Mouse (Mus musculus): ENCODE results near the gene Cpped1. TPM values are rescaled to one million over a fixed set of nuclear protein-coding genes. Genes with fewer than 3 reads are reported as not detected.

Gene Cpped1
- polyA plus RNA-seq, 1 experiment from 2014 or later, result 18.4 TPM

DNA sequence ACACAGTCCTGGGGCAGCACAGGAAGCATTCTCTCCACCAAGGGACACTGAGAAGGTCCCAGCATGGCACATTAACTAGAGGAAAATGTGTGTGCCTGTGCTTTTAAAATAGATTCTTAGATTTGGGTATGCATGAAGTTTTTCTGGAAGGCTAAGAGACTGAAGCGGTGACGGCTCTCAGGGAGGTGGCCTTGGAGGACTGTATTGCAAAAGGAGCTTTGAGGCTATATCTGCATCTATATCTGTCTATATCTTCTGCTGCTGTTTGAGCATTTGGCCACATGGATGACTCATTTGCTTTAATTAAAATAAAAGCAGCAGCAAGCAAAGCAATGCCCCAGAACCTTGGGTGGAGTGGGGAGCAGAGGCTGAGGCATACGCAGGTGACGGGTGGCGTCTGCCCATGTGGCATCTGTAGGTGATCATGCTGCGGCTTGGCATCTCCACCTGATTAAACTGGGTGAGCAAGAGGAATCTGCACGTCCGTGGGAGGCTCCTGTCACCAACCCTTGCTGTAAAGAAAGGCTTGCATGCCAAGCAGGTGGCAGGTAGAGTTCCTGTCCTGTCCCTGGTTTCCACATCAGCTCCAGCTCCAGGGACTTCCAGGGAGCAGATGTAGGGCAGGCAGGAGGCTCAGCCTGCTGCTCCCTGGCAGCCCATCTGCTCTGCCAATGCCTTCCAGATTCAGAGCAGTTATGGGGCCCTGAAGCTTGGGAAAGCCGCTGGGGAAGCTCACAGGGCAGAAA is 130.4 kb downstream of the Cpped1 start:
- Histone ChIP-seq H3K9me3 (ENCODE audit: control insufficient read depth, low read length) (no peaks in the 10 kb centered on the region), H3K9ac (ENCODE audit: low read length) (no peak overlapping the region), H3K4me1 (ENCODE audit: control insufficient read depth, insufficient read depth, low read length) (no peaks in the 10 kb centered on the region), H3K27ac (replicated peaks; ENCODE audit: low read depth, low read length) (no peak overlapping the region), H3K4me2 (ENCODE audit: low read depth, severe bottlenecking) (no peak overlapping the region), H3K4me3 (ENCODE audit: low read depth, low read length) (no peak overlapping the region), H3K27me3 (ENCODE audit: control insufficient read depth, insufficient read depth, low read length) (no peaks in the 10 kb centered on the region), H3K36me3 (ENCODE audit: control insufficient read depth, insufficient read depth, low read length) (no peaks in the 10 kb centered on the region)
- 83% methylated on average over 9 of the region's 9 CpGs for WGBS
- DNase-seq (ENCODE audit: low spot score) (no peak), ATAC-seq (ENCODE audit: insufficient number of reproducible peaks, low FRiP score, low TSS enrichment, low read depth) (no peak)

DNA sequence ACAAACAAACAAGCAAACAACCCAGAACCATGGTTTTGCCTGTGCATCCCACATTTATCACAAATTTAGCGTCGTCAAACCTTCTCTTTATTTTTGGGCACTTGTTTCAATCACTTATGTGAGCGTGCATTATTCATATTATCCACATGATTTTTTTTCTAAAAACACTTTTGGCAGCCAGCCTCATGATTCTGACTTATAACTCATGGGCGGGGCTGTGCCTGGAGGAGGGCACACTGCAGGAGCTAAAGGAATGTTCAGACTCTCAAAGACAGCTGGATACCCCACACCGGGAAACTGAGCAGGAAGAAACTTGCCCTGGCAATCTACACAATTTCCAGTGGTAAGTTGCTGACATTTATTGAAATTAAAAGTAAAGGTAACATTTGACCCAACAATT is 131.1 kb downstream of the Cpped1 start:
- Histone ChIP-seq H3K9ac (ENCODE audit: low read length) (no peak overlapping the region), H3K4me3 (ENCODE audit: low read depth, low read length) (no peak overlapping the region), H3K9me3 (ENCODE audit: control insufficient read depth, low read length) (no peaks in the 10 kb centered on the region), H3K4me1 (ENCODE audit: control insufficient read depth, insufficient read depth, low read length) (no peaks in the 10 kb centered on the region), H3K27me3 (ENCODE audit: control insufficient read depth, insufficient read depth, low read length) (no peaks in the 10 kb centered on the region), H3K27ac (replicated peaks; ENCODE audit: low read depth, low read length) (no peak overlapping the region), H3K4me2 (ENCODE audit: low read depth, severe bottlenecking) (no peak overlapping the region), H3K36me3 (ENCODE audit: control insufficient read depth, insufficient read depth, low read length) (no peaks in the 10 kb centered on the region)
- ATAC-seq (ENCODE audit: insufficient number of reproducible peaks, low FRiP score, low TSS enrichment, low read depth) (no peak), DNase-seq (ENCODE audit: low spot score) (no peak)
- WGBS, result 79% methylated on average over 5 of the region's 5 CpGs

DNA sequence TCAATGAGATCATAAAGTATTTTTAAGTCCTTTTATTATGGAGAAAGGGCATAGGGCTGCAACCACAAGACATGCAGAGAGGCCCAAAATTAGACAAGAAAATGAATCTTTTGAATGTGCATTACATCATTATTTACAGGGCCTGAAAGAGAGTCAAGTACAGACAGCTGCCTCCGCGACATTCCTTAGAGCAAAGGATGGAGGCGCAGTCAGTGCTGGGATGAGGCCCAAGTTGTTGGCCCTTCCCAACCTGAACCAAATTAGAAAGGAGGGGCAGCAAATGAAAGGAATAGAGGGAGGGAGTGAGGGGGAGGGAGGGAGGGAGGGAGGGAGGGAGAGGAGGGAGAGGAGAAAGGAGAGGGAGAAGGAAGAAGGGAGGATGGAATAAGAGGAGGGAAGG is 132.7 kb downstream of the Cpped1 start:
- no peaks in the 10 kb centered on the region for H3K36me3 ChIP-seq (ENCODE audit: control insufficient read depth, insufficient read depth, low read length)
- H3K4me2 ChIP-seq (ENCODE audit: low read depth, severe bottlenecking), result no peak overlapping the region
- no peak overlapping the region for H3K27ac ChIP-seq (replicated peaks; ENCODE audit: low read depth, low read length)
- DNase-seq (ENCODE audit: low spot score) (no peak), ATAC-seq (ENCODE audit: insufficient number of reproducible peaks, low FRiP score, low TSS enrichment, low read depth) (no peak)
- H3K4me3 ChIP-seq (ENCODE audit: low read depth, low read length), result no peak overlapping the region
- 79% methylated on average over 3 of the region's 3 CpGs for WGBS
- no peaks in the 10 kb centered on the region for H3K9me3 ChIP-seq (ENCODE audit: control insufficient read depth, low read length)
- no peaks in the 10 kb centered on the region for H3K4me1 ChIP-seq (ENCODE audit: control insufficient read depth, insufficient read depth, low read length)
- H3K27me3 ChIP-seq (ENCODE audit: control insufficient read depth, insufficient read depth, low read length), result no peaks in the 10 kb centered on the region
- no peak overlapping the region for H3K9ac ChIP-seq (ENCODE audit: low read length)

DNA sequence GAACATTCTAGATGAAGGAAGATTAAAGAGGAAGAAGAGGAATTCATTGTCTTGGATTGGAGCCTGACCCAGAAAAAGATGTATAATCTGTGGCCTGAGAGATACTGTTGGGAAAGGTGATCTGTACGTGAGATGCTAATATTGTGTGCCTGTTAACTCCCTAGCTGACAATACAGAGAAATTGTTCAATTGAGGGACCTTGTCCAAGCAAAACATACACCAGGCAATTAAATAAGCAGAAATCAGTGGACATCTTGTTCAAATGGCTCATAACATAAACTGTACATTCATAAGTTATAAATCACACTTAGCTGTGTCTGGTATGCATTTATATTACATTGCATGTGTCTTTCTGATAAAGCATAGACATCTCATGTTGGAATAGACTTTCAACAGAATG is 134.9 kb downstream of the Cpped1 start:
- ATAC-seq (ENCODE audit: insufficient number of reproducible peaks, low FRiP score, low TSS enrichment, low read depth) (no peak), DNase-seq (ENCODE audit: low spot score) (no peak)
- no peak overlapping the region for H3K27ac ChIP-seq (replicated peaks; ENCODE audit: low read depth, low read length)
- no peaks in the 10 kb centered on the region for H3K4me1 ChIP-seq (ENCODE audit: control insufficient read depth, insufficient read depth, low read length)
- no peak overlapping the region for H3K4me3 ChIP-seq (ENCODE audit: low read depth, low read length)
- no peak overlapping the region for H3K9ac ChIP-seq (ENCODE audit: low read length)
- peaks cover 2% of the 10 kb centered on the region; the same call in 1 of the 2 replicates for H3K9me3 ChIP-seq (ENCODE audit: control insufficient read depth, low read length)
- H3K36me3 ChIP-seq (ENCODE audit: control insufficient read depth, insufficient read depth, low read length), result no peaks in the 10 kb centered on the region
- 91% methylated on average over 1 of the region's 1 CpGs for WGBS
- H3K27me3 ChIP-seq (ENCODE audit: control insufficient read depth, insufficient read depth, low read length), result no peaks in the 10 kb centered on the region
- H3K4me2 ChIP-seq (ENCODE audit: low read depth, severe bottlenecking), result no peak overlapping the region

DNA sequence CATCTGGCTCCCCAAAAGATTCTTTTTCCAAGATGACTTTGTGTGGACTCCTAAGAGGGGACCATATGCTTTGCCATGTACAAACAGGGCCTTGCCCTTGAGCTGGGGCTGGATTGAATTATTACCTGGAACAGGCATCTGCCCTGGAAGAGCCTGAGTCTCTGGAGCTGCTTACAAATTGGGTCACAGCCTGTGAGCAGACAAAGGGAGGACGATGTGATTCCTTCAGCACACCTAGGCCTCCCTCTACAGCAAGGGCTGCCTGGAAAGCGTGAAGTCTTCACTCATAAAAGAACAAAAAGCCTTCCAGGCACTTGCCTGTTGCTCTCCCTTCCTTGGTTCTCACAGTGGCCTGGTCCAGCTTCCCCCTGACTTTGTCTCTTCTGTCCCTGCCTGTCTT is 136.9 kb downstream of the Cpped1 start:
- no peaks in the 10 kb centered on the region for H3K27me3 ChIP-seq (ENCODE audit: control insufficient read depth, insufficient read depth, low read length)
- 55% methylated on average over 2 of the region's 2 CpGs for WGBS

DNA sequence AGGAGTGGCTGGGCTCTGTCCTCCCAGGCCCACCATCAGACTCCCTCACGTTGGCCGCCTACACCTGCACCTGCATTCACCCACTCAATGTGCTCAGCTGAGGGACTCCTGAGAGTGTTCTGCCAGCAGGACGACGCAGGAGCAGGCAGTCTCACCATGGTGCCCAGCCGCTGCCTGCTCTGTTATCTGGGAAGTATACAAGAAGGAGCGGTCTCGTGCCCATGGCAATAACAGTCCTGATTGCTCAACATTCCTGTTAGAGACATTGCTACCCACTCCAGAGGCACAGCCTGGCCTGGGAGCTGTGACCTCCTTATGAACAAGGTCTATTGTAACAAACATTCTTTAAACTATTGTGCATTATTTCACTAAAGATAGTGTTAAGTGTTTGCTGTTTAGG is 151.3 kb downstream of the Cpped1 start:
- Histone ChIP-seq H3K27me3 (ENCODE audit: control insufficient read depth, insufficient read depth, low read length) (no peaks in the 10 kb centered on the region), H3K9ac (ENCODE audit: low read length) (no peak overlapping the region), H3K36me3 (ENCODE audit: control insufficient read depth, insufficient read depth, low read length) (no peaks in the 10 kb centered on the region), H3K27ac (replicated peaks; ENCODE audit: low read depth, low read length) (no peak overlapping the region), H3K4me1 (ENCODE audit: control insufficient read depth, insufficient read depth, low read length) (no peaks in the 10 kb centered on the region), H3K9me3 (ENCODE audit: control insufficient read depth, low read length) (no peaks in the 10 kb centered on the region), H3K4me3 (ENCODE audit: low read depth, low read length) (no peak overlapping the region), H3K4me2 (ENCODE audit: low read depth, severe bottlenecking) (no peak overlapping the region)
- WGBS, result 80% methylated on average over 7 of the region's 7 CpGs
- no peak for DNase-seq (ENCODE audit: low spot score)
- ATAC-seq (ENCODE audit: insufficient number of reproducible peaks, low FRiP score, low TSS enrichment, low read depth), result no peak

More for the DNA sequence above, 136.9 kb downstream of the Cpped1 start:
- Histone ChIP-seq H3K9ac (ENCODE audit: low read length) (no peak overlapping the region; the same call in 1 of the 2 replicates), H3K36me3 (ENCODE audit: control insufficient read depth, insufficient read depth, low read length) (no peaks in the 10 kb centered on the region), H3K4me3 (ENCODE audit: low read depth, low read length) (no peak overlapping the region), H3K4me1 (ENCODE audit: control insufficient read depth, insufficient read depth, low read length) (no peaks in the 10 kb centered on the region), H3K9me3 (ENCODE audit: control insufficient read depth, low read length) (peaks cover 2% of the 10 kb centered on the region; the same call in 1 of the 2 replicates), H3K27ac (replicated peaks; ENCODE audit: low read depth, low read length) (no peak overlapping the region), H3K4me2 (ENCODE audit: low read depth, severe bottlenecking) (no peak overlapping the region)
- ATAC-seq (ENCODE audit: insufficient number of reproducible peaks, low FRiP score, low TSS enrichment, low read depth) (no peak), DNase-seq (ENCODE audit: low spot score) (no peak)

DNA sequence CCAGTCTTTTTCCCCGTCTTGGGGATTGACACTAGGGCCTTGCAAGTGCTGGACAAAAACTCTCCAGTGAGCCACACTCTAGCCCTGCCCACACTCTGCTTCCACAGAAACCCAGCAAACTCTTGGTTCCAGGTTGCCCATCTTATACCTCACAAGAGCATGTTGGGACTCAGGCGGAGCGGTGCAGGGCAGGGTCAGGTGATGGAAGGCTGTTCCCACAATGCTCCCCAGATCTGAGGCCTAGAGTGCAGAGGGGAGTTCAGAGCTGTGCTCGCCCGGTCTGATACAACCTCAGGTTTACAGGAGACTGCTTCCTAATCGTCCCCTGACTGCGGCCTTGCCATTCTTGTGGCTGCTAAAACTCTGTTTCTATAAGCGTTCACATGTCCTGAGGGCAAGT is 151.8 kb downstream of the Cpped1 start:
- 87% methylated on average over 8 of the region's 8 CpGs for WGBS
- no peak for ATAC-seq (ENCODE audit: insufficient number of reproducible peaks, low FRiP score, low TSS enrichment, low read depth)
- no peaks in the 10 kb centered on the region for H3K36me3 ChIP-seq (ENCODE audit: control insufficient read depth, insufficient read depth, low read length)
- no peaks in the 10 kb centered on the region for H3K4me1 ChIP-seq (ENCODE audit: control insufficient read depth, insufficient read depth, low read length)
- H3K27me3 ChIP-seq (ENCODE audit: control insufficient read depth, insufficient read depth, low read length), result no peaks in the 10 kb centered on the region
- no peak overlapping the region for H3K27ac ChIP-seq (replicated peaks; ENCODE audit: low read depth, low read length)
- no peaks in the 10 kb centered on the region for H3K9me3 ChIP-seq (ENCODE audit: control insufficient read depth, low read length)
- no peak overlapping the region for H3K4me3 ChIP-seq (ENCODE audit: low read depth, low read length)
- H3K4me2 ChIP-seq (ENCODE audit: low read depth, severe bottlenecking), result no peak overlapping the region
- no peak overlapping the region for H3K9ac ChIP-seq (ENCODE audit: low read length)
- no peak for DNase-seq (ENCODE audit: low spot score)

DNA sequence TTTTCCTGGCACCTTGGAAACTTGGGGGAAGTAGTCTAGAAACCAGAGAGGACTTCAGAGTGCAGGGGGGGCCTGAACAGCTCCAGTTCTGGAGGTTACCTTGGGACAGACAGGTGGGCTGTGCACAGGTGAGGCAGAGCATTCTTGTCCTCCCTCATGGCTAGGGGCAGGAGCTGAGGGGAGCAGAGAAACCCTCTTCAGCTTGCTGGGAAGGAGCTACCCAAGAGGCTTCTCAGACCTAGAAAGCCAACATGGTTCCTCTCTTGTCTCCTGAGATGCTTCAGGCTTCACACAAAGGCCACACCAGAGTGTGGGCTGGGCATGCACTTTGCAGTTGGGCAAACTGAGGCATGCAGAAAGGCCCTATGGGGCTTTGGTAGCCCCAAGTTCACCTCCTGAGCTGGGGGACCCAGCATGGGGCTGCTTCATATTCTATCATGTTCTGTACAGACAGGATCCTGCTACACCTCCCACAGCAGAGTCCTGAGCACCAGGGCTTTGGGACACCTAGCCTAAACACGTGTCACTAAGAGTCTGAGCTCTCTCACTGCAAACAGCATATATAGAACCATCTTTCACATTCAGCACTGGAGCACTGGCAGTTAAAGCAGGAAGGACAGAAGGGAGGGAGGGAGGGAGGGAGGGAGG is 152.5 kb downstream of the Cpped1 start:
- H3K36me3 ChIP-seq (ENCODE audit: control insufficient read depth, insufficient read depth, low read length), result no peaks in the 10 kb centered on the region
- H3K4me1 ChIP-seq (ENCODE audit: control insufficient read depth, insufficient read depth, low read length), result no peaks in the 10 kb centered on the region
- H3K27me3 ChIP-seq (ENCODE audit: control insufficient read depth, insufficient read depth, low read length), result no peaks in the 10 kb centered on the region
- no peaks in the 10 kb centered on the region for H3K9me3 ChIP-seq (ENCODE audit: control insufficient read depth, low read length)
- no peak overlapping the region for H3K9ac ChIP-seq (ENCODE audit: low read length)
- no peak for DNase-seq (ENCODE audit: low spot score)
- H3K4me2 ChIP-seq (ENCODE audit: low read depth, severe bottlenecking), result no peak overlapping the region
- 83% methylated on average over 1 of the region's 1 CpGs for WGBS
- no peak overlapping the region for H3K4me3 ChIP-seq (ENCODE audit: low read depth, low read length)
- H3K27ac ChIP-seq (replicated peaks; ENCODE audit: low read depth, low read length), result no peak overlapping the region
- ATAC-seq (ENCODE audit: insufficient number of reproducible peaks, low FRiP score, low TSS enrichment, low read depth), result no peak

Measured in limb, embryonic 11.5 days (tissue).